Mouse (Mus musculus) layer of hippocampus, postnatal 14 days (tissue): ENCODE data around the gene Tbc1d2. TPM values are rescaled to one million over a fixed set of nuclear protein-coding genes. Genes with fewer than 3 reads are reported as not detected.
"Not testable (repeated sequence)": the region's sequence is repeated elsewhere in the genome, so short reads cannot be mapped to it uniquely, and the experiment has no call there.

Experiments used
- DNase-seq, 2 experiments: peaks; one replicate each; pipeline ENCODE4 v3.0.0; 2021 to 2022; ENCODE audit warnings: low spot score in 2 of 2, mixed read lengths in 1 of 2
- total RNA-seq, 2 experiments: library from RNA; stranded (reverse); gene quantifications; 2 replicates each; pipeline ENCODE4 v1.2.3; 2021

Gene Tbc1d2
- total RNA-seq, 2 experiments from 2014 or later = 2.8 to 4.1 TPM

GRCm38 (mm10) chr4:46582024-46582423 is 68.0 kb downstream of the Tbc1d2 start:
- DNase-seq = not testable (repeated sequence)

GRCm38 (mm10) chr4:46581577-46581976 is 68.4 kb downstream of the Tbc1d2 start:
- not testable (repeated sequence) for DNase-seq

- DNase-seq = not testable (repeated sequence)
Observed at GRCm38 (mm10) chr4:46580799-46581243, 69.2 kb downstream of the Tbc1d2 start.

- DNase-seq = not testable (repeated sequence)
Observed at GRCm38 (mm10) chr4:46578796-46579346, 71.1 kb downstream of the Tbc1d2 start.

GRCm38 (mm10) chr4:46578228-46578627 is 71.8 kb downstream of the Tbc1d2 start:
- no peak for DNase-seq

GRCm38 (mm10) chr4:46575509-46576284 is 74.3 kb downstream of the Tbc1d2 start:
- not testable (repeated sequence) for DNase-seq

- no peak for DNase-seq
Observed at GRCm38 (mm10) chr4:46574841-46575240, 75.2 kb downstream of the Tbc1d2 start.

- DNase-seq = no peak
Observed at GRCm38 (mm10) chr4:46574024-46574753, 75.8 kb downstream of the Tbc1d2 start.

- DNase-seq = no peak
Observed at GRCm38 (mm10) chr4:46572616-46573015, 77.4 kb downstream of the Tbc1d2 start.

GRCm38 (mm10) chr4:46571744-46572143 is 78.3 kb downstream of the Tbc1d2 start:
- DNase-seq = no peak

- peak; percentile 52 to 78 for DNase-seq
Observed at GRCm38 (mm10) chr4:46569671-46570070, 80.3 kb downstream of the Tbc1d2 start.

- DNase-seq = no peak
Observed at GRCm38 (mm10) chr4:46568169-46568568, 81.8 kb downstream of the Tbc1d2 start.

- DNase-seq = no peak
Observed at GRCm38 (mm10) chr4:46566931-46567671, 82.9 kb downstream of the Tbc1d2 start.

GRCm38 (mm10) chr4:46565393-46565955 is 84.5 kb downstream of the Tbc1d2 start:
- no peak for DNase-seq

- no peak for DNase-seq
Observed at GRCm38 (mm10) chr4:46564247-46564646, 85.8 kb downstream of the Tbc1d2 start.

GRCm38 (mm10) chr4:46563847-46564246 is 86.2 kb downstream of the Tbc1d2 start:
- no peak for DNase-seq

GRCm38 (mm10) chr4:46562841-46563240 is 87.2 kb downstream of the Tbc1d2 start:
- DNase-seq = no peak

- no peak for DNase-seq
Observed at GRCm38 (mm10) chr4:46562037-46562436, 88.0 kb downstream of the Tbc1d2 start.

GRCm38 (mm10) chr4:46560069-46560705 is 89.8 kb downstream of the Tbc1d2 start:
- no peak for DNase-seq
